Mouse (Mus musculus): ENCODE data around the gene Sytl4. TPM values are rescaled to one million over a fixed set of nuclear protein-coding genes. Genes with fewer than 3 reads are reported as not detected.

The Sytl4 gene
- polyA plus RNA-seq, 1 experiment from 2014 or later, result 0.78 TPM

DNA sequence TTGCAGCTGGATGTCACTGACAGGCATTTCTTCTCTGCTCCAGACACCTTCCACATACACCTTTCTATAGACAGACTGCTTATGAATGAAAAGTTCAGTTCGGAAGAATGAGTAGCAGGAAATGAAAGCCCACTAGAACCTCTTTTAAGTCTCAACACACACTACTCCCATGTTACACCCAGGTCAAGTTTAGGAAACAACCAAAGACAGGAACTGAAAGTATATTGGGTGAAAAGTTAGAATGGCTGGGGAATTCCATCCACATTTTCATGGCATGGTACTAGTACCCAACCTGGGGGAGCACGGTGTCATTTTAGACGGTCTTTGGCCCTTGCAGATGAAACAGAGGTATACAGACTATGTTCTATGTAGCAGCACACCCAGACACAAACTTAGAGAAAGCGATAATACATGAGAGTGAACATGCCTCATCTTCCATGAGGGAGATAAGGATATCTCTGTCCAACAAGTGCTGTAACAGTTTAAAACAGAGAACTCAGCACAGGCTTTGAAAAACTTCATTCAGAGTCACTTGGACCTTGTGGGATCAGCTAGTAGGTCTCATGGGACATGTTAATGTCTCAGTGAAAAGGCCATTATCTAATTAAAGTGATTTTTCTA, 44.9 kb downstream of the Sytl4 start:
- Histone ChIP-seq H3K36me3 (ENCODE audit: control insufficient read depth, insufficient read depth, low read length) (no peaks in the 10 kb centered on the region), H3K9ac (ENCODE audit: low read depth, low read length) (no peak overlapping the region), H3K4me3 (ENCODE audit: low read depth, low read length) (no peak overlapping the region), H3K4me1 (ENCODE audit: control insufficient read depth, insufficient read depth, low read length) (no peaks in the 10 kb centered on the region), H3K4me2 (ENCODE audit: low read length) (no peak overlapping the region), H3K9me3 (replicated peaks; ENCODE audit: control insufficient read depth, low read length, poor library complexity, severe bottlenecking) (no peaks in the 10 kb centered on the region), H3K27ac (ENCODE audit: low read length) (no peak overlapping the region), H3K27me3 (ENCODE audit: control insufficient read depth, insufficient read depth, low read depth, low read length) (no peaks in the 10 kb centered on the region)
- no peak for ATAC-seq
- 91% methylated on average over 4 of the region's 4 CpGs for WGBS

DNA sequence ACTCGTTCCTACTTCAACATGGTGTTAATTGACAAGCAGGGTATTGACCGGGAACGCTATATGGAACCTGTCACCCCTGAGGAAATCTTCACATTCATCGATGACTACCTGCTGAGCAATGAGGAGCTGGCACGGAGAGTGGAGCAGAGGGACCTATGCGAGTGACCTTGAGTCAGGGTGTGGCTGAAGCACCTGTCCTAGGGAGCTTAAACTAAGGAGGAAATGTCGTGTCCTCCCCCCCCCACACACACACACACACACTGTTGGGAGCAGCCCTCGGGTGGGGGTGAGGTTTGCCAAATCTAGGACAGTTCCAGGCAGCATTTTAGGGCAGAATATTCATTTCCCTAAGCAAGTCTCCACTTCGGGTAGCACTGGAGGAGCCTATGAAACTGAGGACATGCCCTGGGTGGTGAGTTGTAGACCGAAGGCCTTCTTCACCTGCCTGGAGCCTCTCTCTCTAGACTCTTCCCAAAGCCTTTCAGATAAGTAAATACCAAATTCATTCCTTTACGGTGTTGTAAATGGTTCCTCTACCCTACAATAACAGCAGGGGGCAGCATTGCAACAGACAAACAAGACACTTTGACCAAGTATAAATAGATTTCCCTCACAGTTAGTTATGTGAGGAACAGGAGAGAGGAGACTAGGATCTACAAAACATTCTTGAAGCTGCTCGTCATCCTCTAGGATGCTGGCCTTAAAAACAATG, 50.2 kb downstream of the Sytl4 start:
- no peaks in the 10 kb centered on the region for H3K36me3 ChIP-seq (ENCODE audit: control insufficient read depth, insufficient read depth, low read length)
- no peaks in the 10 kb centered on the region for H3K27me3 ChIP-seq (ENCODE audit: control insufficient read depth, insufficient read depth, low read depth, low read length)
- H3K27ac ChIP-seq (ENCODE audit: low read length), result no peak overlapping the region
- H3K4me3 ChIP-seq (ENCODE audit: low read depth, low read length), result no peak overlapping the region
- no peak overlapping the region for H3K4me2 ChIP-seq (ENCODE audit: low read length)
- H3K9ac ChIP-seq (ENCODE audit: low read depth, low read length), result no peak overlapping the region
- H3K9me3 ChIP-seq (replicated peaks; ENCODE audit: control insufficient read depth, low read length, poor library complexity, severe bottlenecking), result no peaks in the 10 kb centered on the region
- no peaks in the 10 kb centered on the region for H3K4me1 ChIP-seq (ENCODE audit: control insufficient read depth, insufficient read depth, low read length)
- WGBS, result 61% methylated on average over 12 of the region's 12 CpGs
- ATAC-seq, result no peak

- Histone ChIP-seq H3K4me1 (ENCODE audit: control insufficient read depth, insufficient read depth, low read length) (no peaks in the 10 kb centered on the region), H3K27ac (ENCODE audit: low read length) (no peak overlapping the region), H3K9me3 (replicated peaks; ENCODE audit: control insufficient read depth, low read length, poor library complexity, severe bottlenecking) (no peaks in the 10 kb centered on the region), H3K36me3 (ENCODE audit: control insufficient read depth, insufficient read depth, low read length) (no peaks in the 10 kb centered on the region), H3K4me3 (ENCODE audit: low read depth, low read length) (no peak overlapping the region), H3K9ac (ENCODE audit: low read depth, low read length) (no peak overlapping the region), H3K4me2 (ENCODE audit: low read length) (no peak overlapping the region), H3K27me3 (ENCODE audit: control insufficient read depth, insufficient read depth, low read depth, low read length) (no peaks in the 10 kb centered on the region; the same call in 1 of the 2 replicates)
- WGBS, result 79% methylated on average over 5 of the region's 5 CpGs
- no peak for ATAC-seq
These were observed 54.9 kb downstream of the Sytl4 start for GRCm38 (mm10) chrX:133926760-133927159.

GRCm38 (mm10) chrX:133921187-133921586, 60.4 kb downstream of the Sytl4 start:
- Histone ChIP-seq H3K9ac (ENCODE audit: low read depth, low read length) (no peak overlapping the region), H3K9me3 (replicated peaks; ENCODE audit: control insufficient read depth, low read length, poor library complexity, severe bottlenecking) (no peaks in the 10 kb centered on the region), H3K4me1 (ENCODE audit: control insufficient read depth, insufficient read depth, low read length) (no peaks in the 10 kb centered on the region), H3K27ac (ENCODE audit: low read length) (no peak overlapping the region), H3K4me2 (ENCODE audit: low read length) (no peak overlapping the region), H3K4me3 (ENCODE audit: low read depth, low read length) (no peak overlapping the region), H3K27me3 (ENCODE audit: control insufficient read depth, insufficient read depth, low read depth, low read length) (no peaks in the 10 kb centered on the region; the same call in 1 of the 2 replicates), H3K36me3 (ENCODE audit: control insufficient read depth, insufficient read depth, low read length) (no peaks in the 10 kb centered on the region)
- WGBS, result 70% methylated on average over 4 of the region's 4 CpGs
- no peak for ATAC-seq

GRCm38 (mm10) chrX:133914219-133914618, 67.4 kb downstream of the Sytl4 start:
- Histone ChIP-seq H3K27ac (ENCODE audit: low read length) (no peak overlapping the region), H3K4me3 (ENCODE audit: low read depth, low read length) (no peak overlapping the region), H3K4me2 (ENCODE audit: low read length) (no peak overlapping the region), H3K9ac (ENCODE audit: low read depth, low read length) (no peak overlapping the region), H3K9me3 (replicated peaks; ENCODE audit: control insufficient read depth, low read length, poor library complexity, severe bottlenecking) (no peaks in the 10 kb centered on the region), H3K27me3 (ENCODE audit: control insufficient read depth, insufficient read depth, low read depth, low read length) (no peaks in the 10 kb centered on the region), H3K36me3 (ENCODE audit: control insufficient read depth, insufficient read depth, low read length) (no peaks in the 10 kb centered on the region), H3K4me1 (ENCODE audit: control insufficient read depth, insufficient read depth, low read length) (no peaks in the 10 kb centered on the region)
- ATAC-seq, result no peak
- 63% methylated on average over 7 of the region's 7 CpGs for WGBS

- Histone ChIP-seq H3K4me1 (ENCODE audit: control insufficient read depth, insufficient read depth, low read length) (no peaks in the 10 kb centered on the region), H3K9me3 (replicated peaks; ENCODE audit: control insufficient read depth, low read length, poor library complexity, severe bottlenecking) (no peaks in the 10 kb centered on the region), H3K27ac (ENCODE audit: low read length) (no peak overlapping the region), H3K4me2 (ENCODE audit: low read length) (no peak overlapping the region), H3K36me3 (ENCODE audit: control insufficient read depth, insufficient read depth, low read length) (no peaks in the 10 kb centered on the region), H3K9ac (ENCODE audit: low read depth, low read length) (no peak overlapping the region), H3K4me3 (ENCODE audit: low read depth, low read length) (no peak overlapping the region), H3K27me3 (ENCODE audit: control insufficient read depth, insufficient read depth, low read depth, low read length) (no peaks in the 10 kb centered on the region)
- ATAC-seq, result no peak
- WGBS, result 85% methylated on average over 3 of the region's 3 CpGs
These were observed 68.6 kb downstream of the Sytl4 start for GRCm38 (mm10) chrX:133913006-133913405.

DNA sequence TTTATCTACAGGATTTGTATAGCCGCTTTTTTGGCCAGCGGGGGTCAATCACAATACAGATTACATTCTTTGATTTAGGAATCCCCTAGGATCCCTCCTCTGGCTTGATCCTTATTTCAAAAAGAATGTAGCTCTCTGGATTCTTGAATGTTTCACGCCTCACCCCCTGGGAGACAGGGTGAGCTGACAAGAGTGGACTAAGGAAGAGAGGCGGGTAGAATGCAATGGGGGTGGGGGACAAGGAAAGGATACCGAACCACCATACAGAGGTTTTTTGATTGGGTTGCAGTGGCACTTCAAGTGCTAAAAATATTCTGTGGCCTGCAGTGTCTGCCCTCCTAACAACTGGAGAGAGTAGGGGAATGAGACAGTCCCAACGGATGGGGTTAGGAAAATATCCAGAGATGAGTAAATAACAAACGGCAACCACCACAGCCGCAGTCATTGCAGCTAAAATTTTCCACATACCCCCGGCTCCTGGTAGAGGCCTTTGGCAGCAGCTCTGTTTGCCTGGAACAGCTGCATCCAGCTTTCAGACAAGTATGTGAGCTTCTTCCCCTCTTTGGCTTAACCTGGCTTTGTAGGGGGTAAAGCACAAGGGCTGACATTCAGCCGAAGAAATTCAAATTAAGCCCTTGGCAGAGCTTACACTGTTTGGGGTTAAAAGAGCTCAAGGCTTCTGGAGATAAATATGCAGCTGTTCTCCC, 70.1 kb downstream of the Sytl4 start:
- H3K27me3 ChIP-seq (ENCODE audit: control insufficient read depth, insufficient read depth, low read depth, low read length), result no peaks in the 10 kb centered on the region
- no peak for ATAC-seq
- no peak overlapping the region for H3K4me2 ChIP-seq (ENCODE audit: low read length)
- no peaks in the 10 kb centered on the region for H3K36me3 ChIP-seq (ENCODE audit: control insufficient read depth, insufficient read depth, low read length)
- H3K4me1 ChIP-seq (ENCODE audit: control insufficient read depth, insufficient read depth, low read length), result no peaks in the 10 kb centered on the region
- H3K9ac ChIP-seq (ENCODE audit: low read depth, low read length), result no peak overlapping the region
- 32% methylated on average over 10 of the region's 10 CpGs for WGBS
- no peak overlapping the region for H3K27ac ChIP-seq (ENCODE audit: low read length)
- H3K4me3 ChIP-seq (ENCODE audit: low read depth, low read length), result no peak overlapping the region
- no peaks in the 10 kb centered on the region for H3K9me3 ChIP-seq (replicated peaks; ENCODE audit: control insufficient read depth, low read length, poor library complexity, severe bottlenecking)

GRCm38 (mm10) chrX:133908261-133908660, 73.4 kb downstream of the Sytl4 start, which contains the start of gene Srpx2:
Srpx2 (plus strand) TSS chrX:133908426.
- Histone ChIP-seq H3K4me1 (ENCODE audit: control insufficient read depth, insufficient read depth, low read length) (no peaks in the 10 kb centered on the region), H3K36me3 (ENCODE audit: control insufficient read depth, insufficient read depth, low read length) (no peaks in the 10 kb centered on the region), H3K4me2 (ENCODE audit: low read length) (no peak within 1 kb of the TSS), H3K27me3 (ENCODE audit: control insufficient read depth, insufficient read depth, low read depth, low read length) (no peaks in the 10 kb centered on the region), H3K9ac (ENCODE audit: low read depth, low read length) (no peak within 1 kb of the TSS), H3K27ac (ENCODE audit: low read length) (no peak within 1 kb of the TSS), H3K4me3 (ENCODE audit: low read depth, low read length) (no peak within 1 kb of the TSS), H3K9me3 (replicated peaks; ENCODE audit: control insufficient read depth, low read length, poor library complexity, severe bottlenecking) (no peaks in the 10 kb centered on the region)
- 36% methylated on average over 3 of the region's 3 CpGs for WGBS
- ATAC-seq, result no peak
